Mouse (Mus musculus) brain, embryonic 14.5 days (tissue): Measurements from ENCODE around the gene Itga10.
A peak's percentile ranks its signal among the peaks of the same experiment; 100 is the strongest.

ENCODE experiments used
- CTCF ChIP-seq: fragments of 200-500 bp; IDR thresholded peaks from 2 replicates; pipeline ENCODE4 v1.5.1; 2012; ENCODE audit warnings: inconsistent platforms, mild to moderate bottlenecking, moderate library complexity, borderline replicate concordance; ENCODE audit not compliant: insufficient read depth, insufficient read length; ENCODE audit errors: extremely low read depth
- POLR2A ChIP-seq: fragments of 200-500 bp; IDR thresholded peaks from 2 replicates; pipeline ENCODE4 v1.6.1; 2012; ENCODE audit warnings: mild to moderate bottlenecking, inconsistent platforms, borderline replicate concordance; ENCODE audit not compliant: poor library complexity, insufficient read depth, insufficient read length, severe bottlenecking; ENCODE audit errors: extremely low read depth

GRCm38 (mm10) chr3:96692506-96692905 is 47.1 kb downstream of the Itga10 start:
- no peak for TF ChIP-seq POLR2A
- TF ChIP-seq CTCF = peak; percentile 27; the same call in 1 of the 2 replicates
